Mouse (Mus musculus): ENCODE measurements around the gene Prox2. TPM values are rescaled to one million over a fixed set of nuclear protein-coding genes. Genes with fewer than 3 reads are reported as not detected.

The Prox2 gene
- polyA plus RNA-seq, 1 experiment from 2014 or later: 3.1 TPM

DNA sequence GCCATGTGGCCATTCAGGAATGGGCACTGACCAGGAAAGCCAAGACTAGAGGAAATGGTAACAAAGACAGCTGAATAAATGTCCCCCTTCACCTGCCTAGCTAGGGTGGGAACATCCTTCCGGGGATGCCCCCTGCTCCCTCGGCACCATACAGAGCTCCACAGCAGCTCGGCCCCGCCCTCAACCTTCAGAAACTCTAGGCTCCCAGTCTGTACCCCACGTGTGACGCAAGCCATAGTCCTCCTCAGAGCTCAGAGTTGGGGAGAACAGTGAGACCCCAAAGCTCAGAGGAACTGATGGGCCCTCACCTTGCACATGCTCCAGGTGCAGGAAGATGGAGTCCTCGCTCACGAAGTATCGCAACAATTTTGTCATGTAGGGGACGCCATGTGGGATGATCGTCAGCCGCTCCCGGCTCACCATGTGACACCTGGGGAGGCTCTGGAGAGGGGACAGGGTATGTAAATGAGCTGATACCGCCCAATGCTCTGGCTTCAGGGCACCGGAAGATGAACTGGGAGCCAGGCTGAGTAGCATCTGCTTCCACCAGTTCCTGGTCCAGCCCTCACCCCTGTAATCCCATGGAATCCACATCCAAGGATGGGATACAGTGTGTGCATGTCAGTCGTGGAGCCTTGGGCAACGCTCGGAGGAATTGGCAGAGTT is 29.6 kb upstream of the Prox2 start:
- Histone ChIP-seq H3K36me3 (ENCODE audit: control insufficient read depth, insufficient read depth, low read length) (no peaks in the 10 kb centered on the region), H3K4me2 (peak overlapping the region; percentile 12; the same call in 1 of the 2 replicates), H3K4me1 (ENCODE audit: control insufficient read depth, insufficient read depth, low read length) (no peaks in the 10 kb centered on the region), H3K9me3 (replicated peaks; ENCODE audit: control insufficient read depth, low read length) (no peaks in the 10 kb centered on the region), H3K27ac (ENCODE audit: low read depth, low read length) (no peak overlapping the region), H3K4me3 (ENCODE audit: low read depth, low read length) (no peak overlapping the region), H3K27me3 (ENCODE audit: control insufficient read depth, insufficient read depth, low read length) (peaks cover 8% of the 10 kb centered on the region; the same call in 1 of the 2 replicates), H3K9ac (ENCODE audit: low read depth, low read length) (no peak overlapping the region)
- 30% methylated on average over 18 of the region's 18 CpGs for WGBS (ENCODE audit: insufficient replicate concordance)
- ATAC-seq (replicated peaks; ENCODE audit: insufficient number of reproducible peaks, low FRiP score, low TSS enrichment): no peak

- Histone ChIP-seq H3K27me3 (ENCODE audit: control insufficient read depth, insufficient read depth, low read length) (peaks cover 8% of the 10 kb centered on the region; the same call in 1 of the 2 replicates), H3K9me3 (replicated peaks; ENCODE audit: control insufficient read depth, low read length) (no peaks in the 10 kb centered on the region), H3K4me3 (ENCODE audit: low read depth, low read length) (no peak overlapping the region), H3K36me3 (ENCODE audit: control insufficient read depth, insufficient read depth, low read length) (peaks cover 14% of the 10 kb centered on the region), H3K4me1 (ENCODE audit: control insufficient read depth, insufficient read depth, low read length) (no peaks in the 10 kb centered on the region), H3K9ac (ENCODE audit: low read depth, low read length) (no peak overlapping the region), H3K4me2 (no peak overlapping the region), H3K27ac (ENCODE audit: low read depth, low read length) (no peak overlapping the region)
- ATAC-seq (replicated peaks; ENCODE audit: insufficient number of reproducible peaks, low FRiP score, low TSS enrichment): no peak
- 78% methylated on average over 4 of the region's 4 CpGs for WGBS (ENCODE audit: insufficient replicate concordance)
These were observed 26.1 kb upstream of the Prox2 start for GRCm38 (mm10) chr12:85136627-85137026.

GRCm38 (mm10) chr12:85135513-85136470 is 25.2 kb upstream of the Prox2 start:
- H3K9ac ChIP-seq (ENCODE audit: low read depth, low read length): no peak overlapping the region
- H3K27me3 ChIP-seq (ENCODE audit: control insufficient read depth, insufficient read depth, low read length): peaks cover 4% of the 10 kb centered on the region; the same call in 1 of the 2 replicates
- H3K36me3 ChIP-seq (ENCODE audit: control insufficient read depth, insufficient read depth, low read length): peaks cover 22% of the 10 kb centered on the region
- H3K4me1 ChIP-seq (ENCODE audit: control insufficient read depth, insufficient read depth, low read length): no peaks in the 10 kb centered on the region
- no peak overlapping the region for H3K4me3 ChIP-seq (ENCODE audit: low read depth, low read length)
- no peaks in the 10 kb centered on the region for H3K9me3 ChIP-seq (replicated peaks; ENCODE audit: control insufficient read depth, low read length)
- WGBS (ENCODE audit: insufficient replicate concordance): 74% methylated on average over 19 of the region's 19 CpGs
- no peak overlapping the region for H3K4me2 ChIP-seq
- no peak for ATAC-seq (replicated peaks; ENCODE audit: insufficient number of reproducible peaks, low FRiP score, low TSS enrichment)
- no peak overlapping the region for H3K27ac ChIP-seq (ENCODE audit: low read depth, low read length)

DNA sequence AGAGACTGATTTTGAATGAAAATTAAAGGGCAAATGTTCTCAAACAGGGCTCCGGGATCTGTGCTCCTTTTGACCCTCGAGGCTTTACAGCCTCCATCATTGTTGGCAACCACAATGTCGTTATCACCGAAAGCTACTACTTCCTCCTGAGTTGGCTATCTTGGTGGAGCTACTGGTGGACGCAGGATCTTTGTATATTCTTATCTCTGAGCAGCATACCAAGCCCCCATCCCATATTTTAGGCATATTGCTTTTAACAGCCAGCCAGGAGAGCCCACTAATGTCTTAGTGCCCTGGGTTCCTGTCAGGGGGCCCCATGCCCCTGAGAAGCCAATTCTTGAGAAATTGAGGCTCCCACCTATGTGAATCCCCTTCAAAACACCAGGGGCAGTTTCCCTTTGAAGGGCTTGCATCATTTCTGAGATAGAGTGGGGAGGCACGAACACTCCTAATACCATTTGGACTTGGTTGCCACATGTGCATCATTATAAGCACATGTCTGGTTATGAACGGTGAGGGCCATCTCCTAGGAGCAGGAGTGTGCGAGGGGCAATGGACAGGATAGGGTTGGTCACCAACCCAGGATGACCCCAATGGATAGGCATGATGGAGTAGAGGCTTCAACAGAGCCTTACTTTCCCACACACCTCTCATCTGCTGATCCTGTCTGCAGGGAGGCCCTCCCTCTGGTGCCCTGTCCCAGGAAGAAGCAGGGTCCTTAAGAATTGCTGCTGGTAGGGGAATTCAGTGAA is 23.7 kb upstream of the Prox2 start:
- Histone ChIP-seq H3K4me2 (no peak overlapping the region), H3K27me3 (ENCODE audit: control insufficient read depth, insufficient read depth, low read length) (no peaks in the 10 kb centered on the region), H3K4me1 (ENCODE audit: control insufficient read depth, insufficient read depth, low read length) (no peaks in the 10 kb centered on the region), H3K36me3 (ENCODE audit: control insufficient read depth, insufficient read depth, low read length) (peaks cover 38% of the 10 kb centered on the region), H3K9me3 (replicated peaks; ENCODE audit: control insufficient read depth, low read length) (no peaks in the 10 kb centered on the region), H3K9ac (ENCODE audit: low read depth, low read length) (no peak overlapping the region), H3K4me3 (ENCODE audit: low read depth, low read length) (no peak overlapping the region), H3K27ac (ENCODE audit: low read depth, low read length) (no peak overlapping the region)
- no peak for ATAC-seq (replicated peaks; ENCODE audit: insufficient number of reproducible peaks, low FRiP score, low TSS enrichment)
- WGBS (ENCODE audit: insufficient replicate concordance): 68% methylated on average over 8 of the region's 8 CpGs

DNA sequence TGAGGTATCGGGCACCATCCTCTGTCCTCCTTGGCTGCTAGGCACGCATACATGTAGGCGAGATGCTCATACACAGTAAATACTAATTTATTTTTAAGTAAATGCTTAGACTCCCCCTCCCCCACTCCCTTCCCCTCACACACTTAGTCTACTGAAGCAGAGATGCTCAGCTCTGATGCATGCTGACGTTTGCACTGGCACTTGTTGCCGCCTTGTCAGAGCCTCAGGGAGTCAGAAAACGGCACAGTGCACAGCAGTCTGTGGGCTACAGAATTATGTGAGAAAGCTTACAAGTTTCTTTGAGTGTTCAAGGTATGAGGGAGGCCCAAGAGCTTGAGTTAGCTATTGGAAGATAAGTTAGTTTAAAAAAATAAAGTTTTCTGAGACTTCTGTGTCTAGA is 20.8 kb upstream of the Prox2 start:
- 86% methylated on average over 6 of the region's 6 CpGs for WGBS (ENCODE audit: insufficient replicate concordance)
- Histone ChIP-seq H3K36me3 (ENCODE audit: control insufficient read depth, insufficient read depth, low read length) (peaks cover 50% of the 10 kb centered on the region), H3K4me2 (no peak overlapping the region), H3K4me3 (ENCODE audit: low read depth, low read length) (no peak overlapping the region), H3K27me3 (ENCODE audit: control insufficient read depth, insufficient read depth, low read length) (no peaks in the 10 kb centered on the region), H3K27ac (ENCODE audit: low read depth, low read length) (no peak overlapping the region), H3K4me1 (ENCODE audit: control insufficient read depth, insufficient read depth, low read length) (no peaks in the 10 kb centered on the region), H3K9ac (ENCODE audit: low read depth, low read length) (no peak overlapping the region), H3K9me3 (replicated peaks; ENCODE audit: control insufficient read depth, low read length) (no peaks in the 10 kb centered on the region)
- ATAC-seq (replicated peaks; ENCODE audit: insufficient number of reproducible peaks, low FRiP score, low TSS enrichment): no peak

DNA sequence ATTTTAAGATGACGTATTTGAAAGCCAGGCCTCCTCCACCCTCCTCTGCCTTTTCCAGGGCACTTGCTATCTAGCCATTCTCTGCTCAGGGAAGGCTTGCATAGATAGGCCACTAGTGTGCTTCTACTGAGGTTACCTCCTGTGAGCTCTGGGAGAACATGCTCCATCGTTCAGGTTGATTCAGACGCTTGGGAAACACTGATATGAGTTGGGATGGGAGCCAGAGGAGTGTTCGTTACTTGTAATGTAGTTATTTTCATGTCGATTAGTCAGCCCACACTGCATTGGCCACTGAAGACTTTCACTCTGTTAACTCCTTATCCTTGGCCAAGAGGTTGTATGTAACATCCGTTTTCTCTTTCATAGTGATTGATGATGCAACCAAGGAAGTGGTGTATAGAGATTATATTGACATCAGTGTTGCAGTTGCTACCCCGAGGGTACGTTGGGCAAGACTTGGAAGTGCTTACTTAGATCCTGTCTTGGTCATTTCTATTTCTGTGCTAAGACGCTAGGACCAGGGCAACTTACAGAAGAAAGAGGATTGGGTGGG is 18.9 kb upstream of the Prox2 start:
- Histone ChIP-seq H3K9ac (ENCODE audit: low read depth, low read length) (no peak overlapping the region), H3K4me3 (ENCODE audit: low read depth, low read length) (no peak overlapping the region), H3K4me1 (ENCODE audit: control insufficient read depth, insufficient read depth, low read length) (no peaks in the 10 kb centered on the region), H3K4me2 (no peak overlapping the region), H3K27ac (ENCODE audit: low read depth, low read length) (no peak overlapping the region), H3K36me3 (ENCODE audit: control insufficient read depth, insufficient read depth, low read length) (peaks cover 50% of the 10 kb centered on the region), H3K27me3 (ENCODE audit: control insufficient read depth, insufficient read depth, low read length) (no peaks in the 10 kb centered on the region), H3K9me3 (replicated peaks; ENCODE audit: control insufficient read depth, low read length) (no peaks in the 10 kb centered on the region)
- WGBS (ENCODE audit: insufficient replicate concordance): 95% methylated on average over 9 of the region's 9 CpGs
- ATAC-seq (replicated peaks; ENCODE audit: insufficient number of reproducible peaks, low FRiP score, low TSS enrichment): no peak

- WGBS (ENCODE audit: insufficient replicate concordance): 78% methylated on average over 8 of the region's 8 CpGs
These were observed 16.5 kb upstream of the Prox2 start for GRCm38 (mm10) chr12:85126986-85127603.

GRCm38 (mm10) chr12:85124751-85125150 is 14.2 kb upstream of the Prox2 start:
- WGBS (ENCODE audit: insufficient replicate concordance): 91% methylated on average over 5 of the region's 5 CpGs
- no peak for ATAC-seq (replicated peaks; ENCODE audit: insufficient number of reproducible peaks, low FRiP score, low TSS enrichment)
- no peaks in the 10 kb centered on the region for H3K4me1 ChIP-seq (ENCODE audit: control insufficient read depth, insufficient read depth, low read length)
- no peaks in the 10 kb centered on the region for H3K9me3 ChIP-seq (replicated peaks; ENCODE audit: control insufficient read depth, low read length)
- no peaks in the 10 kb centered on the region for H3K27me3 ChIP-seq (ENCODE audit: control insufficient read depth, insufficient read depth, low read length)
- H3K4me3 ChIP-seq (ENCODE audit: low read depth, low read length): no peak overlapping the region
- no peak overlapping the region for H3K27ac ChIP-seq (ENCODE audit: low read depth, low read length)
- H3K36me3 ChIP-seq (ENCODE audit: control insufficient read depth, insufficient read depth, low read length): peaks cover 44% of the 10 kb centered on the region
- no peak overlapping the region for H3K4me2 ChIP-seq
- no peak overlapping the region for H3K9ac ChIP-seq (ENCODE audit: low read depth, low read length)

More at GRCm38 (mm10) chr12:85126986-85127603, 16.5 kb upstream of the Prox2 start:
- H3K9me3 ChIP-seq (replicated peaks; ENCODE audit: control insufficient read depth, low read length): no peaks in the 10 kb centered on the region
- no peak overlapping the region for H3K4me3 ChIP-seq (ENCODE audit: low read depth, low read length)
- H3K36me3 ChIP-seq (ENCODE audit: control insufficient read depth, insufficient read depth, low read length): peaks cover 59% of the 10 kb centered on the region
- no peaks in the 10 kb centered on the region for H3K4me1 ChIP-seq (ENCODE audit: control insufficient read depth, insufficient read depth, low read length)
- no peak overlapping the region for H3K9ac ChIP-seq (ENCODE audit: low read depth, low read length)
- no peaks in the 10 kb centered on the region for H3K27me3 ChIP-seq (ENCODE audit: control insufficient read depth, insufficient read depth, low read length)
- no peak overlapping the region for H3K27ac ChIP-seq (ENCODE audit: low read depth, low read length)
- no peak for ATAC-seq (replicated peaks; ENCODE audit: insufficient number of reproducible peaks, low FRiP score, low TSS enrichment)
- H3K4me2 ChIP-seq: no peak overlapping the region
